Mouse (Mus musculus) cerebellum, adult 2 months (tissue): Measurements from ENCODE around the gene Maob.

Experiments used
- CTCF ChIP-seq: fragments of 200-500 bp; IDR thresholded peaks from 2 replicates; pipeline ENCODE4 v1.5.1; 2011; ENCODE audit warnings: low read depth, mild to moderate bottlenecking, control low read depth, low read length, moderate library complexity, borderline replicate concordance; ENCODE audit not compliant: insufficient read depth
- POLR2A ChIP-seq: fragments of 200-500 bp; IDR thresholded peaks from 2 replicates; pipeline ENCODE4 v1.6.1; 2011; ENCODE audit warnings: low read length, control low read depth, borderline replicate concordance; ENCODE audit not compliant: insufficient read depth

DNA sequence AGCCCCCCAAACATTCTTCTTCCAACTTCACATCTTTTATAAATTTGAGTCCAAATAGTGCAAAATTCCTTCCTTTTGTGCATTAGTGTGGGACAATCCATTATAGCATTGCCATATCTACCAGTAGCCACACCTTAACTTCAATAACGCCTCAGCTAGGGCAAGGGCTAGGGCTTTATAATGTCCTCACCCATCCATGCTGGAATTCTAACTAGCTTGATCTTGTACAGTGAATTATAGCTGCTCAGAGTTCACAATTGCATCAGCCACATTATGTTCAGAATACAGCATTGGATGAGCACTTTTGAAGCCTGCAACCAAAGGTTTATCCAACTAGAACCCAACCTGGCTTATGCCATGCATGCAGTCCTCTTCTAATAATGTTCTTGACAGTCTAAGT, 8.9 kb upstream of the Maob start:
- TF ChIP-seq CTCF (no peak), POLR2A (no peak)
